In genomic region chr2:149938829-149939228, GRCm38 (mm10) we compare ENCODE assay signal across 10 mouse cellular contexts.
DNase-seq lines count a peak whose midpoint lies in the region.
"Had no signal": no experiment of that assay in that cellular context is flagged by ENCODE, and none has a peak within 500 bp of the region (broad histone marks: within the 10 kb centered on the region; RNA-seq: fewer than 3 reads in every experiment).

No protein-coding gene starts in this region.

- DNase-seq in adrenal gland, postnatal 10 days, result peak; percentile 22
- no peak for DNase-seq in adrenal gland, adult 18-20 months (ENCODE audit: low spot score in 2 of 2)
- DNase-seq in kidney, adult 18-20 months, result peak; percentile 6
- no peak for DNase-seq in kidney, postnatal 4 days
- peak; percentile 61 for DNase-seq in brain, adult 2 months (ENCODE audit: low read depth, low spot score)
- peak; percentile 24 to 27 for DNase-seq in cerebellum, postnatal 14 days
- no peak for DNase-seq in gastrocnemius, adult 8-10 months (ENCODE audit: low spot score in 2 of 2)
- DNase-seq in lung, postnatal 25 days (ENCODE audit: low spot score), result no peak
- DNase-seq: heart, postnatal 10 days; retina, postnatal 1 day had no signal

Comparison
In these comparisons a context has a peak if more than half of its experiments do, and no peak if none do; other contexts are left out.
1. DNase-seq: peak in adrenal gland, postnatal 10 days (single experiment), kidney, adult 18-20 months (single experiment), brain, adult 2 months (single experiment) and cerebellum, postnatal 14 days (2 of 2); none in adrenal gland, adult 18-20 months (0 of 2), kidney, postnatal 4 days (0 of 2), gastrocnemius, adult 8-10 months (0 of 2) and lung, postnatal 25 days (single experiment).